Mouse (Mus musculus) liver, embryonic 14.5 days (tissue): ENCODE data around the gene Stx1a.

ENCODE experiments used
- CTCF ChIP-seq: IDR thresholded peaks from 2 replicates; pipeline ENCODE4 v1.5.1; 2016; ENCODE audit warnings: antibody characterized with exemption, low read depth, control low read depth
- EP300 ChIP-seq: IDR thresholded peaks from 2 replicates; pipeline ENCODE4 v1.6.1; 2016; ENCODE audit warnings: antibody characterized with exemption, low read depth

- no peak for TF ChIP-seq CTCF
- TF ChIP-seq EP300, result no peak
These were observed 66.4 kb downstream of the Stx1a start, which contains the start of gene Mlxipl for GRCm38 (mm10) chr5:135089653-135090052.
